Mouse (Mus musculus) ovary, adult 18-20 months (tissue): ENCODE results near the gene Hmgb1.
A peak's percentile ranks its signal among the peaks of the same experiment; 100 is the strongest.
"Not testable (repeated sequence)": the region's sequence is repeated elsewhere in the genome, so short reads cannot be mapped to it uniquely, and the experiment has no call there.

ENCODE experiments used
- DNase-seq: peaks from one replicate; pipeline ENCODE4 v3.0.0; 2022; ENCODE audit warnings: low spot score, mixed read lengths

Hmgb1 gene

GRCm38 (mm10) chr5:149147386-149148000 lies 36.8 kb downstream of the Hmgb1 start:
- DNase-seq, result no peak

- no peak for DNase-seq
Measured at GRCm38 (mm10) chr5:149146691-149147090, 37.6 kb downstream of the Hmgb1 start.

- peak; percentile 29 for DNase-seq
Measured at GRCm38 (mm10) chr5:149143766-149144375, 40.4 kb downstream of the Hmgb1 start.

GRCm38 (mm10) chr5:149141155-149141554 lies 43.1 kb downstream of the Hmgb1 start:
- DNase-seq, result not testable (repeated sequence)

GRCm38 (mm10) chr5:149140336-149140735 lies 44.0 kb downstream of the Hmgb1 start:
- no peak for DNase-seq

- not testable (repeated sequence) for DNase-seq
Measured at GRCm38 (mm10) chr5:149138087-149138486, 46.2 kb downstream of the Hmgb1 start.

GRCm38 (mm10) chr5:149137447-149137846 lies 46.8 kb downstream of the Hmgb1 start:
- DNase-seq, result no peak

GRCm38 (mm10) chr5:149136933-149137365 lies 47.3 kb downstream of the Hmgb1 start:
- peak; percentile 70 for DNase-seq

- no peak for DNase-seq
Measured at GRCm38 (mm10) chr5:149135455-149136354, 48.6 kb downstream of the Hmgb1 start.

- DNase-seq, result no peak
Measured at GRCm38 (mm10) chr5:149134751-149135454, 49.4 kb downstream of the Hmgb1 start.

- no peak for DNase-seq
Measured at GRCm38 (mm10) chr5:149128473-149128872, 55.8 kb downstream of the Hmgb1 start.

GRCm38 (mm10) chr5:149123795-149124194 lies 60.5 kb downstream of the Hmgb1 start:
- DNase-seq, result no peak

GRCm38 (mm10) chr5:149119341-149119881 lies 64.9 kb downstream of the Hmgb1 start:
- no peak for DNase-seq

GRCm38 (mm10) chr5:149117815-149118547 lies 66.3 kb downstream of the Hmgb1 start:
- no peak for DNase-seq

GRCm38 (mm10) chr5:149114587-149114986 lies 69.7 kb downstream of the Hmgb1 start:
- DNase-seq, result no peak

- no peak for DNase-seq
Measured at GRCm38 (mm10) chr5:149114034-149114433, 70.3 kb downstream of the Hmgb1 start.

GRCm38 (mm10) chr5:149113439-149113838 lies 70.8 kb downstream of the Hmgb1 start:
- no peak for DNase-seq

- no peak for DNase-seq
Measured at GRCm38 (mm10) chr5:149112559-149112958, 71.7 kb downstream of the Hmgb1 start.

GRCm38 (mm10) chr5:149109220-149109619 lies 75.1 kb downstream of the Hmgb1 start:
- DNase-seq, result no peak

GRCm38 (mm10) chr5:149108178-149108577 lies 76.1 kb downstream of the Hmgb1 start:
- DNase-seq, result no peak

- no peak for DNase-seq
Measured at GRCm38 (mm10) chr5:149107566-149107965, 76.7 kb downstream of the Hmgb1 start.
